Mouse (Mus musculus): Measurements from ENCODE around the gene Extl1.
"Not testable (repeated sequence)": the region's sequence is repeated elsewhere in the genome, so short reads cannot be mapped to it uniquely, and the experiment has no call there.

Gene Extl1

GRCm38 (mm10) chr4:134383750-134384149 is at the start of gene Extl1:
Gene Extl1, minus strand, starts transcription at chr4:134383850.
- not testable (repeated sequence) for DNase-seq

GRCm38 (mm10) chr4:134432686-134433360 is 49.2 kb upstream of the Extl1 start:
- DNase-seq: no peak

- peak; percentile 80 for DNase-seq
Measured at GRCm38 (mm10) chr4:134430381-134431004, 46.8 kb upstream of the Extl1 start.

GRCm38 (mm10) chr4:134425088-134425487 is 41.4 kb upstream of the Extl1 start:
- no peak for DNase-seq

GRCm38 (mm10) chr4:134423949-134424348 is 40.3 kb upstream of the Extl1 start:
- DNase-seq: no peak

GRCm38 (mm10) chr4:134421971-134422370 is 38.3 kb upstream of the Extl1 start:
- no peak for DNase-seq

- DNase-seq: no peak
Measured at GRCm38 (mm10) chr4:134417111-134417510, 33.5 kb upstream of the Extl1 start.

- DNase-seq: no peak
Measured at GRCm38 (mm10) chr4:134416602-134417001, 33.0 kb upstream of the Extl1 start.

- peak; percentile 48 for DNase-seq
Measured at GRCm38 (mm10) chr4:134416177-134416576, 32.5 kb upstream of the Extl1 start.

- DNase-seq: no peak
Measured at GRCm38 (mm10) chr4:134409286-134409685, 25.6 kb upstream of the Extl1 start.

GRCm38 (mm10) chr4:134403721-134404120 is 20.1 kb upstream of the Extl1 start:
- no peak for DNase-seq

GRCm38 (mm10) chr4:134402571-134403262 is 19.1 kb upstream of the Extl1 start:
- no peak for DNase-seq

GRCm38 (mm10) chr4:134401856-134402570 is 18.4 kb upstream of the Extl1 start:
- no peak for DNase-seq

- no peak for DNase-seq
Measured at GRCm38 (mm10) chr4:134401181-134401661, 17.6 kb upstream of the Extl1 start.

GRCm38 (mm10) chr4:134400206-134400605 is 16.6 kb upstream of the Extl1 start:
- no peak for DNase-seq

GRCm38 (mm10) chr4:134397732-134398131 is 14.1 kb upstream of the Extl1 start:
- no peak for DNase-seq

- peak; percentile 67 for DNase-seq
Measured at GRCm38 (mm10) chr4:134397121-134397520, 13.5 kb upstream of the Extl1 start.

GRCm38 (mm10) chr4:134395977-134396825 is 12.6 kb upstream of the Extl1 start, which contains the start of gene Pafah2:
Gene Pafah2, plus strand, starts transcription at chr4:134396320.
- DNase-seq: peak; percentile 96

- DNase-seq: no peak
Measured at GRCm38 (mm10) chr4:134395142-134395541, 11.5 kb upstream of the Extl1 start.

GRCm38 (mm10) chr4:134393026-134393425 is 9.4 kb upstream of the Extl1 start:
- DNase-seq: no peak

GRCm38 (mm10) chr4:134392595-134392994 is 8.9 kb upstream of the Extl1 start:
- DNase-seq: no peak

GRCm38 (mm10) chr4:134391636-134392035 is 8.0 kb upstream of the Extl1 start:
- no peak for DNase-seq

Measured in cerebellum, adult 8-10 months (tissue).